Comparison of ENCODE assay signal across 8 mouse cellular contexts in genomic region chr2:168721313-168721712, GRCm38 (mm10). TPM values are rescaled to one million over a fixed set of nuclear protein-coding genes. Genes with fewer than 3 reads are reported as not detected.
A peak's percentile ranks its signal among the peaks of the same experiment; 100 is the strongest.
DNase-seq lines count a peak whose midpoint lies in the region; ATAC-seq lines count a peak whose summit lies in the region.
"Had no signal": no experiment of that assay in that cellular context is flagged by ENCODE, and none has a peak within 500 bp of the region (broad histone marks: within the 10 kb centered on the region; RNA-seq: fewer than 3 reads in every experiment).

No protein-coding gene starts in this region.

- DNase-seq in cerebellum, adult 8-10 months = peak; percentile 44
- peak; percentile 83 for DNase-seq in kidney, postnatal 10 days
- peak; percentile 48 for DNase-seq in lung, postnatal 25 days (ENCODE audit: low spot score)
- DNase-seq in adrenal gland, adult 18-20 months (ENCODE audit: low spot score in 2 of 2) = no peak
- no peak for DNase-seq in urinary bladder, adult 2 months (ENCODE audit: low spot score)
- no peak for DNase-seq in gastrocnemius, postnatal 10 days

- ATAC-seq in granulocyte monocyte progenitor cell, adult 5-6 weeks (replicated peaks; ENCODE audit: poor library complexity, severe bottlenecking) = peak; percentile 7; the same call in 1 of the 2 replicates

RNA-seq across cellular contexts. Expression of gene Atp9a, which starts 20.9 kb away (rescaled TPM):
- total RNA-seq in granulocyte monocyte progenitor cell, adult 5-6 weeks (2014; fragmentation: Nextera tagmentation) = 0.62 TPM in 1 of 2 replicates, not detected in the other
- 0.56 and 0.82 TPM in 2 replicates for total RNA-seq in granulocyte monocyte progenitor cell, adult 5-6 weeks (2017)
- total RNA-seq in adrenal gland, adult 18-20 months (2021) = 100 to 1,000 TPM in 1 of 2 experiments, 10 to 100 TPM in 1; 74.1 to 115 TPM
- polyA plus RNA-seq in urinary bladder, adult 2 months (2012; rRNA removed) = 32.4 and 42.3 TPM in 2 replicates
- 10 to 100 TPM; 24.2 to 30.9 TPM for total RNA-seq in gastrocnemius, postnatal 10 days (2021)

RNA-seq across cellular contexts. Expression of gene Sall4, which starts 46.4 kb away (rescaled TPM):
- not detected in 2 replicates for total RNA-seq in granulocyte monocyte progenitor cell, adult 5-6 weeks (2014; fragmentation: Nextera tagmentation)
- not detected in 2 replicates for total RNA-seq in granulocyte monocyte progenitor cell, adult 5-6 weeks (2017)
- not detected for total RNA-seq in adrenal gland, adult 18-20 months (2021)
- 0.15 and 0.16 TPM in 2 replicates for polyA plus RNA-seq in urinary bladder, adult 2 months (2012; rRNA removed)
- total RNA-seq in gastrocnemius, postnatal 10 days (2021) = under 1 TPM; 0.33 to 0.70 TPM
- total RNA-seq: megakaryocyte, adult 5-6 weeks had no signal

Comparison
In these comparisons a context has a peak if more than half of its experiments do, and no peak if none do; other contexts are left out.
1. DNase-seq: peak in cerebellum, adult 8-10 months (single experiment), kidney, postnatal 10 days (single experiment) and lung, postnatal 25 days (single experiment); none in adrenal gland, adult 18-20 months (0 of 2), urinary bladder, adult 2 months (single experiment) and gastrocnemius, postnatal 10 days (single experiment).
2. RNA of gene Atp9a, which starts 20.9 kb away (total RNA-seq): 74.1 to 115 TPM in adrenal gland, adult 18-20 months and 24.2 to 30.9 TPM in gastrocnemius, postnatal 10 days; 0.56 to 0.82 TPM in granulocyte monocyte progenitor cell, adult 5-6 weeks; every median in the first group is over 10 times any median in the second.